Mouse (Mus musculus) liver, embryonic 14.5 days (tissue): ENCODE results near the gene Gpr37l1.

Source experiments
- CTCF ChIP-seq: IDR thresholded peaks from 2 replicates; pipeline ENCODE4 v1.5.1; 2016; ENCODE audit warnings: antibody characterized with exemption, low read depth, control low read depth
- EP300 ChIP-seq: IDR thresholded peaks from 2 replicates; pipeline ENCODE4 v1.6.1; 2016; ENCODE audit warnings: antibody characterized with exemption, low read depth

DNA sequence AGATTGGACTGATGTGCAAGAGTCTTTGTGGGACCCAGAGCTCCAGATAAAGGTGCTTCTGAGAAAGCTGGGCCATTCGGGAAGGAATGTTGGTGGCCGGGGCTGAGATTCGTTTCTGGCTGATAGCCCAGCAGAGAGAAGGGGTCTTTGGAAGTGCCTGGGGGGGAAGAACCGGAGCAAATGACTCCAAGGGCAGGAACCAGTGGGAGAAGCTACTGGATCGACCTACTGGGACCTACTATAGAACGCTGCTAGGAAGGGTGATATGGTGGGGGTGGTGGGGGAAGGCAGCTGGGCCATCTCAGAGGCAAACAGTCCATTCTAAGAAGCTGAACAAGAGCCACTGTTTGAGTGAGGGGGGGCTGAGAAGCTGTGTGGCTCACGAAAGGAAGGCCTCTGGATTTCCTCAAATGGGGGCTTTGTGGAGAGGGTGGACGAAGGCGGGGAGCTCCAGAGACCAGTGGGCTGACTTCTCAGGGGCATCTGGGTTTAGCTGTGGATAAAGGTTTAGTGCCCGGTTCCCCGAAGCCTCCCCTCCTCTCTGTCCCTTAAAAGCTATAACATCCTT lies 7.8 kb downstream of the Gpr37l1 start:
- no peak for TF ChIP-seq CTCF
- TF ChIP-seq EP300: no peak
